Mouse (Mus musculus): ENCODE results near the gene Hspa1a. TPM values are rescaled to one million over a fixed set of nuclear protein-coding genes. Genes with fewer than 3 reads are reported as not detected.
A peak's percentile ranks its signal among the peaks of the same experiment; 100 is the strongest.
"Not testable (repeated sequence)": the region's sequence is repeated elsewhere in the genome, so short reads cannot be mapped to it uniquely, and the experiment has no call there.

Hspa1a gene
- polyA plus RNA-seq, 1 experiment, result not detected

- WGBS, result 70% methylated on average over 4 of the region's 4 CpGs
- TF ChIP-seq CTCF (IDR thresholded peaks at IDR 0.05; ENCODE audit: insufficient read depth, low read depth, low read length) (no peak), POLR2A (IDR thresholded peaks at IDR 0.05; ENCODE audit: insufficient read depth, low read depth, low read length) (no peak)
These were observed 18.1 kb downstream of the Hspa1a start for GRCm38 (mm10) chr17:34953904-34954303.

GRCm38 (mm10) chr17:34953258-34953657, 18.7 kb downstream of the Hspa1a start:
- WGBS, result 87% methylated on average over 3 of the region's 3 CpGs
- H3K4me3 ChIP-seq (ENCODE audit: insufficient read depth, low read depth, low read length), result no peak overlapping the region
- TF ChIP-seq CTCF (IDR thresholded peaks at IDR 0.05; ENCODE audit: insufficient read depth, low read depth, low read length) (no peak), POLR2A (IDR thresholded peaks at IDR 0.05; ENCODE audit: insufficient read depth, low read depth, low read length) (no peak)
- H3K27ac ChIP-seq (ENCODE audit: insufficient read depth, low read depth, low read length), result no peak overlapping the region
- peaks cover 2% of the 10 kb centered on the region; the same call in 1 of the 2 replicates for H3K4me1 ChIP-seq (ENCODE audit: control insufficient read depth, insufficient read depth, low read length)

More at GRCm38 (mm10) chr17:34953904-34954303, 18.1 kb downstream of the Hspa1a start:
- H3K4me1 ChIP-seq (ENCODE audit: control insufficient read depth, insufficient read depth, low read length), result peaks cover 2% of the 10 kb centered on the region; the same call in 1 of the 2 replicates
- no peak overlapping the region for H3K27ac ChIP-seq (ENCODE audit: insufficient read depth, low read depth, low read length)
- no peak overlapping the region for H3K4me3 ChIP-seq (ENCODE audit: insufficient read depth, low read depth, low read length)

- Histone ChIP-seq H3K4me1 (ENCODE audit: control insufficient read depth, insufficient read depth, low read length) (peaks cover 2% of the 10 kb centered on the region; the same call in 1 of the 2 replicates), H3K27ac (ENCODE audit: insufficient read depth, low read depth, low read length) (peak overlapping the region; percentile 83), H3K4me3 (ENCODE audit: insufficient read depth, low read depth, low read length) (peak overlapping the region; percentile 98)
- TF ChIP-seq CTCF (IDR thresholded peaks at IDR 0.05; ENCODE audit: insufficient read depth, low read depth, low read length) (no peak), POLR2A (IDR thresholded peaks at IDR 0.05; ENCODE audit: insufficient read depth, low read depth, low read length) (peak; percentile 94)
- WGBS, result under 1% methylated on average over 23 of the region's 23 CpGs
These were observed 19.4 kb downstream of the Hspa1a start for GRCm38 (mm10) chr17:34952378-34953040.

GRCm38 (mm10) chr17:34951636-34952377, 20.1 kb downstream of the Hspa1a start:
- peak overlapping the region; percentile 98 for H3K4me3 ChIP-seq (ENCODE audit: insufficient read depth, low read depth, low read length)
- TF ChIP-seq POLR2A (IDR thresholded peaks at IDR 0.05; ENCODE audit: insufficient read depth, low read depth, low read length), result no peak
- TF ChIP-seq CTCF (IDR thresholded peaks at IDR 0.05; ENCODE audit: insufficient read depth, low read depth, low read length), result no peak
- peak overlapping the region; percentile 83 for H3K27ac ChIP-seq (ENCODE audit: insufficient read depth, low read depth, low read length)
- no peaks in the 10 kb centered on the region for H3K4me1 ChIP-seq (ENCODE audit: control insufficient read depth, insufficient read depth, low read length)
- under 1% methylated on average over 29 of the region's 29 CpGs for WGBS

GRCm38 (mm10) chr17:34950514-34951455, 21.2 kb downstream of the Hspa1a start:
- TF ChIP-seq CTCF (IDR thresholded peaks at IDR 0.05; ENCODE audit: insufficient read depth, low read depth, low read length), result no peak
- TF ChIP-seq POLR2A (IDR thresholded peaks at IDR 0.05; ENCODE audit: insufficient read depth, low read depth, low read length), result no peak
- 18% methylated on average over 10 of the region's 10 CpGs for WGBS
- H3K4me3 ChIP-seq (ENCODE audit: insufficient read depth, low read depth, low read length), result no peak overlapping the region
- H3K27ac ChIP-seq (ENCODE audit: insufficient read depth, low read depth, low read length), result no peak overlapping the region
- no peaks in the 10 kb centered on the region for H3K4me1 ChIP-seq (ENCODE audit: control insufficient read depth, insufficient read depth, low read length)

GRCm38 (mm10) chr17:34949553-34949969, 22.4 kb downstream of the Hspa1a start:
- no peak overlapping the region for H3K4me3 ChIP-seq (ENCODE audit: insufficient read depth, low read depth, low read length)
- no peak overlapping the region for H3K27ac ChIP-seq (ENCODE audit: insufficient read depth, low read depth, low read length)
- no peaks in the 10 kb centered on the region for H3K4me1 ChIP-seq (ENCODE audit: control insufficient read depth, insufficient read depth, low read length)
- TF ChIP-seq POLR2A (IDR thresholded peaks at IDR 0.05; ENCODE audit: insufficient read depth, low read depth, low read length), result no peak
- TF ChIP-seq CTCF (IDR thresholded peaks at IDR 0.05; ENCODE audit: insufficient read depth, low read depth, low read length), result no peak
- WGBS, result 60% methylated on average over 4 of the region's 4 CpGs

GRCm38 (mm10) chr17:34948721-34949552, 23.0 kb downstream of the Hspa1a start:
- not testable (repeated sequence) for H3K27ac ChIP-seq (ENCODE audit: insufficient read depth, low read depth, low read length); H3K4me3 ChIP-seq (ENCODE audit: insufficient read depth, low read depth, low read length); H3K4me1 ChIP-seq (ENCODE audit: control insufficient read depth, insufficient read depth, low read length)
- WGBS, result 66% methylated on average over 9 of the region's 9 CpGs

GRCm38 (mm10) chr17:34947606-34948005, 24.4 kb downstream of the Hspa1a start:
- WGBS, result 25% methylated on average over 8 of the region's 8 CpGs
- H3K4me1 ChIP-seq (ENCODE audit: control insufficient read depth, insufficient read depth, low read length), result no peaks in the 10 kb centered on the region
- H3K4me3 ChIP-seq (ENCODE audit: insufficient read depth, low read depth, low read length), result no peak overlapping the region
- no peak overlapping the region for H3K27ac ChIP-seq (ENCODE audit: insufficient read depth, low read depth, low read length)
- TF ChIP-seq CTCF (IDR thresholded peaks at IDR 0.05; ENCODE audit: insufficient read depth, low read depth, low read length), result no peak
- no peak for TF ChIP-seq POLR2A (IDR thresholded peaks at IDR 0.05; ENCODE audit: insufficient read depth, low read depth, low read length)

Data from olfactory bulb, adult 2 months (tissue).